Mouse (Mus musculus): ENCODE data around the gene Gnb3. TPM values are rescaled to one million over a fixed set of nuclear protein-coding genes. Genes with fewer than 3 reads are reported as not detected.

Gene Gnb3
- polyA plus RNA-seq, 1 experiment from 2014 or later: 1.2 TPM

GRCm38 (mm10) chr6:124863125-124863657 lies 23.1 kb upstream of the Gnb3 start:
- WGBS: under 1% methylated on average over 10 of the region's 16 CpGs
- H3K9ac ChIP-seq (ENCODE audit: low read depth, low read length): peak overlapping the region; percentile 55
- 0 out of 2 replicates have a peak, but pooled peaks cover 3% of the 10 kb centered on the region for H3K27me3 ChIP-seq (ENCODE audit: insufficient read depth, low read length)
- DNase-seq (ENCODE audit: low spot score) (peak; percentile 25), ATAC-seq (replicated peaks; ENCODE audit: low FRiP score, low read depth) (peak; percentile 14; the same call in 1 of the 2 replicates)
- H3K27ac ChIP-seq: no peak overlapping the region
- peak overlapping the region; percentile 38 for H3K4me3 ChIP-seq (replicated peaks; ENCODE audit: low read depth, low read length)
- 0 out of 2 replicates have a peak, but pooled peaks have one; percentile 10 for TF ChIP-seq CTCF (IDR thresholded peaks at IDR 0.05; ENCODE audit: low read depth)
- no peaks in the 10 kb centered on the region for H3K9me3 ChIP-seq (replicated peaks; ENCODE audit: low read length)
- H3K36me3 ChIP-seq (ENCODE audit: insufficient read depth, low read length): no peaks in the 10 kb centered on the region
- H3K4me1 ChIP-seq (replicated peaks; ENCODE audit: insufficient read depth, low read length): peaks cover 7% of the 10 kb centered on the region
- H3K4me2 ChIP-seq (ENCODE audit: low read length): peak overlapping the region; percentile 71

GRCm38 (mm10) chr6:124862406-124863124 lies 22.5 kb upstream of the Gnb3 start:
- Histone ChIP-seq H3K36me3 (ENCODE audit: insufficient read depth, low read length) (no peaks in the 10 kb centered on the region), H3K9me3 (replicated peaks; ENCODE audit: low read length) (no peaks in the 10 kb centered on the region), H3K27me3 (ENCODE audit: insufficient read depth, low read length) (0 out of 2 replicates have a peak, but pooled peaks cover 3% of the 10 kb centered on the region), H3K4me1 (replicated peaks; ENCODE audit: insufficient read depth, low read length) (peaks cover 7% of the 10 kb centered on the region), H3K4me2 (ENCODE audit: low read length) (peak overlapping the region; percentile 71), H3K9ac (ENCODE audit: low read depth, low read length) (no peak overlapping the region), H3K27ac (no peak overlapping the region), H3K4me3 (replicated peaks; ENCODE audit: low read depth, low read length) (no peak overlapping the region)
- 15% methylated on average over 8 of the region's 8 CpGs for WGBS
- DNase-seq (ENCODE audit: low spot score) (peak; percentile 2), ATAC-seq (replicated peaks; ENCODE audit: low FRiP score, low read depth) (no peak)
- no peak for TF ChIP-seq CTCF (IDR thresholded peaks at IDR 0.05; ENCODE audit: low read depth)

GRCm38 (mm10) chr6:124861802-124862201 lies 21.7 kb upstream of the Gnb3 start:
- no peak for DNase-seq (ENCODE audit: low spot score)
- Histone ChIP-seq H3K27me3 (ENCODE audit: insufficient read depth, low read length) (0 out of 2 replicates have a peak, but pooled peaks cover 3% of the 10 kb centered on the region), H3K4me1 (replicated peaks; ENCODE audit: insufficient read depth, low read length) (peaks cover 7% of the 10 kb centered on the region), H3K4me3 (replicated peaks; ENCODE audit: low read depth, low read length) (no peak overlapping the region), H3K27ac (no peak overlapping the region), H3K9me3 (replicated peaks; ENCODE audit: low read length) (no peaks in the 10 kb centered on the region), H3K9ac (ENCODE audit: low read depth, low read length) (no peak overlapping the region), H3K4me2 (ENCODE audit: low read length) (no peak overlapping the region), H3K36me3 (ENCODE audit: insufficient read depth, low read length) (no peaks in the 10 kb centered on the region)
- no peak for ATAC-seq (replicated peaks; ENCODE audit: low FRiP score, low read depth)
- WGBS: 16% methylated on average over 3 of the region's 3 CpGs
- TF ChIP-seq CTCF (IDR thresholded peaks at IDR 0.05; ENCODE audit: low read depth): no peak

DNA sequence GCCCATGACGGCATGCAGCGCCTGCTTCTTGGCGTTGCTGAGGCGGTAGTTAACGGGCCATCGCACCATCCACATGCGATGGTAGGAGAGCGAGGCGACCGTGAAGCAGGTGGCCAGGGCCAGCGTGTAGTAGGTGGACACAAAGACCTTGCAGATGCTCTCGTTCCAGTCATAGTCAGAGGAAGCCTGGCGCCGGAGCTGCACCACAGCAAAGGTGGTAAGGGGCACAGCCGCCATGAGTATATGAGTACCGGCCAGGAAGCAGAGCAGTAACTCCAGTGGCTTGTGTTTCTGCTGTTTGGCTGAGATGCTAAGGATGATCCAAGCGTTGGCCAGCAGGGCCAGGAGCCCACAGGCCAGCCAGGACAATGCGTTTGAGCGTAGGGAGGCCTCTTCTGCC lies 21.2 kb upstream of the Gnb3 start:
- TF ChIP-seq CTCF (IDR thresholded peaks at IDR 0.05; ENCODE audit: low read depth): no peak

DNA sequence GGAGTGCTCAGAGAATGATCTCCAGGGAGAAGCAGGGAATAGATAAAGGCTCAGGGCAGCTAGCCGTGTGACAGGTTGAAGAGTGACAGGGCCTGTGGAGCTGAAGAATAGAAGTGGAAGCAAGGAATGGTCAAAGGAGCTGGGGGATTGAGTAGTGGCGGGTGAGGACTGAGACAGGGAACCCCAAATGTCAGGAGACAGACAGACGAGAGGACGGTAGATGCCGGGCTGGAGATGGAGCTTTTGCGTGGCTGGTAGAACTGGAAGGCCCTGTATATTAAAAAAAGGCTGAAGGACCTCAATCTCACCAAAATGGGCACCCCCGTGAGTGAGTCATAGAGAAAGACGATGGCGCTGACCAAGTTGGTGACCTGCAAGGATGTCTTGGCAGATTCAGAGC lies 20.4 kb upstream of the Gnb3 start:
- ATAC-seq (replicated peaks; ENCODE audit: low FRiP score, low read depth): no peak
- no peaks in the 10 kb centered on the region for H3K36me3 ChIP-seq (ENCODE audit: insufficient read depth, low read length)
- no peak for TF ChIP-seq CTCF (IDR thresholded peaks at IDR 0.05; ENCODE audit: low read depth)
- H3K27me3 ChIP-seq (ENCODE audit: insufficient read depth, low read length): 0 out of 2 replicates have a peak, but pooled peaks cover 3% of the 10 kb centered on the region
- 92% methylated on average over 9 of the region's 9 CpGs for WGBS
- no peak for DNase-seq (ENCODE audit: low spot score)
- no peak overlapping the region for H3K27ac ChIP-seq
- peaks cover 7% of the 10 kb centered on the region for H3K4me1 ChIP-seq (replicated peaks; ENCODE audit: insufficient read depth, low read length)
- no peaks in the 10 kb centered on the region for H3K9me3 ChIP-seq (replicated peaks; ENCODE audit: low read length)
- no peak overlapping the region for H3K9ac ChIP-seq (ENCODE audit: low read depth, low read length)
- no peak overlapping the region for H3K4me2 ChIP-seq (ENCODE audit: low read length)
- no peak overlapping the region for H3K4me3 ChIP-seq (replicated peaks; ENCODE audit: low read depth, low read length)

More for the DNA sequence above, 21.2 kb upstream of the Gnb3 start:
- Histone ChIP-seq H3K9me3 (replicated peaks; ENCODE audit: low read length) (no peaks in the 10 kb centered on the region), H3K4me1 (replicated peaks; ENCODE audit: insufficient read depth, low read length) (peaks cover 7% of the 10 kb centered on the region), H3K9ac (ENCODE audit: low read depth, low read length) (no peak overlapping the region), H3K36me3 (ENCODE audit: insufficient read depth, low read length) (no peaks in the 10 kb centered on the region), H3K27ac (no peak overlapping the region), H3K4me3 (replicated peaks; ENCODE audit: low read depth, low read length) (no peak overlapping the region), H3K27me3 (ENCODE audit: insufficient read depth, low read length) (0 out of 2 replicates have a peak, but pooled peaks cover 3% of the 10 kb centered on the region), H3K4me2 (ENCODE audit: low read length) (no peak overlapping the region)
- no peak for ATAC-seq (replicated peaks; ENCODE audit: low FRiP score, low read depth)
- DNase-seq (ENCODE audit: low spot score): no peak
- 83% methylated on average over 19 of the region's 19 CpGs for whole genome bisulfite sequencing

- 0 out of 2 replicates have a peak, but pooled peaks cover under 1% of the 10 kb centered on the region for H3K27me3 ChIP-seq (ENCODE audit: insufficient read depth, low read length)
- no peak overlapping the region for H3K27ac ChIP-seq
- peaks cover 7% of the 10 kb centered on the region for H3K4me1 ChIP-seq (replicated peaks; ENCODE audit: insufficient read depth, low read length)
- H3K4me2 ChIP-seq (ENCODE audit: low read length): peak overlapping the region; percentile 21; the same call in 1 of the 2 replicates
- no peaks in the 10 kb centered on the region for H3K9me3 ChIP-seq (replicated peaks; ENCODE audit: low read length)
- WGBS: 7% methylated on average over 12 of the region's 12 CpGs
- peak; percentile 90 for DNase-seq (ENCODE audit: low spot score)
- ATAC-seq (replicated peaks; ENCODE audit: low FRiP score, low read depth): no peak
- no peak overlapping the region for H3K9ac ChIP-seq (ENCODE audit: low read depth, low read length)
- H3K36me3 ChIP-seq (ENCODE audit: insufficient read depth, low read length): no peaks in the 10 kb centered on the region
- no peak overlapping the region for H3K4me3 ChIP-seq (replicated peaks; ENCODE audit: low read depth, low read length)
- peak; percentile 93 for TF ChIP-seq CTCF (IDR thresholded peaks at IDR 0.05; ENCODE audit: low read depth)
These were observed 19.6 kb upstream of the Gnb3 start for GRCm38 (mm10) chr6:124859725-124860124.

Measured in kidney, postnatal 0 days (tissue).